Mouse (Mus musculus) neural tube, embryonic 14.5 days (tissue): ENCODE data around the gene Slc25a51. TPM values are rescaled to one million over a fixed set of nuclear protein-coding genes. Genes with fewer than 3 reads are reported as not detected.

ENCODE experiments used
- ATAC-seq: fragments of 200-750 bp; cut with Nextera tagmentation; 2 replicates; pipeline ENCODE4 v1.8.0; 2017; ENCODE audit warnings: low read depth, mild to moderate bottlenecking, moderate TSS enrichment, moderate library complexity
- H3K27ac ChIP-seq: fragments of 300-500 bp; sonication (generic); 2 replicates; pipeline ENCODE4 v1.5.1; 2014; ENCODE audit warnings: low read depth, mild to moderate bottlenecking, control low read depth, low read length, moderate library complexity, mixed read lengths
- H3K27me3 ChIP-seq: fragments of 300-500 bp; sonication (generic); 2 replicates; pipeline ENCODE4 v1.6.1; 2014; ENCODE audit warnings: low read length; ENCODE audit not compliant: control insufficient read depth, insufficient read depth
- H3K36me3 ChIP-seq: fragments of 300-500 bp; sonication (generic); 2 replicates; pipeline ENCODE4 v1.6.1; 2014; ENCODE audit warnings: low read length, mixed read lengths; ENCODE audit not compliant: control insufficient read depth, insufficient read depth
- H3K4me1 ChIP-seq: fragments of 300-500 bp; sonication (generic); 2 replicates; pipeline ENCODE4 v1.6.1; 2014; ENCODE audit warnings: low read length; ENCODE audit not compliant: control insufficient read depth, insufficient read depth
- H3K4me2 ChIP-seq: fragments of 300-500 bp; sonication (generic); 2 replicates; pipeline ENCODE4 v1.6.1; 2014; ENCODE audit warnings: mild to moderate bottlenecking, low read depth, low read length, control low read depth
- H3K4me3 ChIP-seq: fragments of 300-500 bp; sonication (generic); 2 replicates; pipeline ENCODE4 v1.5.1; 2014; ENCODE audit warnings: low read depth, low read length, control low read depth, mixed read lengths
- H3K9ac ChIP-seq: fragments of 300-500 bp; sonication (generic); replicated peaks from 2 replicates; pipeline ENCODE4 v1.6.1; 2014; ENCODE audit warnings: low read depth, mild to moderate bottlenecking, control low read depth, low read length, mixed read lengths
- H3K9me3 ChIP-seq: fragments of 300-500 bp; sonication (generic); 2 replicates; pipeline ENCODE4 v1.6.1; 2016; ENCODE audit warnings: low read length; ENCODE audit not compliant: control insufficient read depth
- WGBS: fragments of 180-500 bp; shearing (Covaris S2); extraction: QIAGEN DNeasy Blood & Tissue Kit; methylation state at CpG from one replicate; pipeline ENCODE4 v1.1.7; 2014; 5-methylcytosine and 5-hydroxymethylcytosine counted together
- polyA plus RNA-seq: library from polyadenylated mRNA; unstranded; fragments of >200 nt; fragmentation: Nextera tagmentation; extraction: Ambion mirVana; gene quantifications from 2 replicates; pipeline ENCODE4 v1.2.1, GENCODE M21; 2014

The Slc25a51 gene
- polyA plus RNA-seq, 1 experiment from 2014 or later: 72.3 TPM

DNA sequence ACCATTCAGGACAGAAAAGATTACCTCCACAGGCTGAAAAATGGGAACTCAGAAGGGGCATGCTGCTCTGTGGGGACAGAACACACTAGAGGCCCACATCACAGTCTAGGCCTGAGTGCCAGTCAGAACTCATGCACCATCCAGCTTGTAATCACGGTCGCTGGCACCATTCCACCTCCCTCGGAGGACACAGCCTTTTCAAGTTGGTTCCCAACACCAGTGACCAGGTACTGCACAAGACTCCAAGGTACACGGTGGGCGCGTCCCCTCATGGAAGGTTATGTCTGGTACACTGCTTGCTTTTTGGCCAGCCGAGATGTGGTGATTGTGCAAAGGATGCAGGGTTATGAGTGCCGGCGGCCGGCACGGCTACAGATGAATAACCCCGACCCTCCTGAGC lies 25.5 kb upstream of the Slc25a51 start:
- Histone ChIP-seq H3K4me2 (no peak overlapping the region), H3K4me3 (no peak overlapping the region), H3K27me3 (no peaks in the 10 kb centered on the region), H3K36me3 (no peaks in the 10 kb centered on the region), H3K27ac (no peak overlapping the region), H3K9ac (no peak overlapping the region), H3K4me1 (peaks cover 31% of the 10 kb centered on the region), H3K9me3 (no peaks in the 10 kb centered on the region)
- WGBS: 84% methylated on average over 12 of the region's 12 CpGs
- no peak for ATAC-seq

DNA sequence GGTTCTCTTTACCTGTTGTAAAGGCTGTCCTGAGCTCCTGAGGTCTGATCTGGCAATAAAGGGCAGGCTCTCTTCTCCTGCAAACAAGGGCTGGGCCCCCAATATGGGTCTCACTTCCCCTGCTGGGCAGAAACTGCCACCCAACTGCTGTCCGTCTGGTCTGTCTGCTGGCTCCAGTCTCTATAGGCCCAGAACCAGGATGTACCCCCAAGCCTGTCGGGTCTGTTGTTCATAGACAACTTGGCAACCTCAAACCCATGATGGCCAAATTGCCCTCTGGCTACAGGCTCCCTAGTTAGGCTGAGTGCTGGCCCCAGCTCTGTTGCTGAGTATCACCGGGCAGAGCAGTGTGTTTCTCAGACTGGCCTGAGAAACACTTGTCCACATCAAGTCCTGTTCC lies 23.2 kb upstream of the Slc25a51 start:
- no peaks in the 10 kb centered on the region for H3K9me3 ChIP-seq
- no peak overlapping the region for H3K4me3 ChIP-seq
- no peak overlapping the region for H3K27ac ChIP-seq
- no peak overlapping the region for H3K4me2 ChIP-seq
- H3K36me3 ChIP-seq: no peaks in the 10 kb centered on the region
- WGBS: 80% methylated on average over 3 of the region's 3 CpGs
- H3K4me1 ChIP-seq: peaks cover 20% of the 10 kb centered on the region
- H3K27me3 ChIP-seq: no peaks in the 10 kb centered on the region
- ATAC-seq: no peak
- no peak overlapping the region for H3K9ac ChIP-seq

DNA sequence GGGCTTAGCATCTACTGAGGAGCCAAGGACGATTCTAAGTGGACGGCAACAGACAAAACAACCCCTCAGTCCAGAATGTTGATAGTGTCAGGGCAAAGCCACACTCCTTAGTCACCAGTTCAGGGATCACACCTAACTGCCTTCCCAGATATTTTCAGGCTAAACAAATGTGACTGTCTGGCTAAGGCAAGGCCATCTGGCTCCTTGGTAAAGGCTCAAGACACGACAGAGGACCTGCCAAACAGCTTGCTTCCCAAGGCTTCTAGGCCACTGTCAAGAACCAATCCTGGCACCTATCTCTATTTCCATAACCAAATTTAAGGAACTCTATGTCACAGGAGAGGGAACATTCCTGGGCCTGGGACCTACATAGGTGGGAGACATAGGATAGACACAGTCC lies 22.8 kb upstream of the Slc25a51 start:
- Histone ChIP-seq H3K36me3 (no peaks in the 10 kb centered on the region), H3K4me1 (peaks cover 15% of the 10 kb centered on the region), H3K4me3 (no peak overlapping the region), H3K27me3 (no peaks in the 10 kb centered on the region), H3K9ac (no peak overlapping the region), H3K27ac (no peak overlapping the region), H3K9me3 (no peaks in the 10 kb centered on the region), H3K4me2 (no peak overlapping the region)
- ATAC-seq: no peak
- 91% methylated on average over 3 of the region's 3 CpGs for WGBS

DNA sequence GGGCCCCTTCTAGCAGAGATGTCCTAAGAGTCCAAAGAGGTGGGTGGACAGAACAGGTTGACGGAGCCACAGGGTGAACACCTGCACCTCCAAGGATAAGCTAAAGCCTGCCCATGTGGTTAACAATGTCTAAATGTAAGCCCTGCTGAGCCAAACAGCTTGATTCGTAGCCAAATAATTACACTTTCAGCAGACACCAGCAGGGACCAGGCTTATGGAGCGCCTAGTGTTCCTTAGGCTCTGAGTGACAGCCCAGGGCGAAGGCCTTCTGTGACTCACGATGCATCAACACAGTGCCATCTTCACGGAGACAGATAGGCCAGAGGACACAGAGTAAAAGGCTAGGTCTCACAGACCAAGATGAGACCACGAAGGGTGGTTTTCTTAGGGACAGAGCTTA lies 20.9 kb upstream of the Slc25a51 start:
- H3K4me1 ChIP-seq: 0 out of 2 replicates have a peak, but pooled peaks cover 3% of the 10 kb centered on the region
- H3K4me2 ChIP-seq: no peak overlapping the region
- no peak overlapping the region for H3K9ac ChIP-seq
- no peaks in the 10 kb centered on the region for H3K9me3 ChIP-seq
- no peaks in the 10 kb centered on the region for H3K27me3 ChIP-seq
- no peak overlapping the region for H3K4me3 ChIP-seq
- no peak for ATAC-seq
- 67% methylated on average over 7 of the region's 7 CpGs for WGBS
- no peak overlapping the region for H3K27ac ChIP-seq
- H3K36me3 ChIP-seq: no peaks in the 10 kb centered on the region

DNA sequence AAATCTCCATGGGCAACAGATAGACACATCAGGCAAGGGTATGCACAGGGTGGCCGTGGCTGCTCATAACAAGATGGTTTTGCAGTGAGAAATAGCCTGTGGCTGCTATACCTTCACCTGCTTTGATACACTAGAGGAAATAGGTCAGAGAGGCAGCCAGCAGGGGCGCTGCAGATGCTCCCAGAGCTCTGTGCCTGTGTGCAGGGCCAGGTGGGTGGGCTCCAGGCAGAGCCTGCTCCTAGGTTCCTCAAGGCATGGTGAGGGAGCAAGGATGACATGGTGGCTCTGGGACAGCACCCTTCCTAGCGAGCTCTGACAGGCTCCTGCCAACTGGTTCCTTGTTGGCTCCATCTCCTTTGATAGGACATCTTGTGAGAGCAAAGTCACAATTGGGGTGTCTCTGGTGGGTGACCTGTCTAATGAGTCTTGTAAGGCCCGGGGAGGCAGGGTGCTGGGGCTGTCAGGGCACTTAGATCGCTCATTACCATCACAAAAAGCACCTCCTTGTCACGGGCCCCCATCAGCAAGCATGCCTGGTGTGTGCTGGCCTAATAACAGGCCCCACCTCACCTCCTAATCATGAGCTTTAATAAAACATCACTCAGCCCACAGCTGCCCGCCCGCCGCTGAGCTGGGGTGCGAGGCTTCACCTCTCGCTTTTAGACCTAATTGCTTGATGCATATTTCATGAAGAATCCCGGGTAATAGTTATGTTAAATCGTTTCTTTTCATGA lies 18.3 kb upstream of the Slc25a51 start:
- Histone ChIP-seq H3K27me3 (no peaks in the 10 kb centered on the region), H3K9ac (no peak overlapping the region), H3K4me3 (no peak overlapping the region), H3K9me3 (no peaks in the 10 kb centered on the region), H3K27ac (no peak overlapping the region), H3K4me1 (0 out of 2 replicates have a peak, but pooled peaks cover 3% of the 10 kb centered on the region), H3K4me2 (no peak overlapping the region), H3K36me3 (no peaks in the 10 kb centered on the region)
- no peak for ATAC-seq
- 38% methylated on average over 13 of the region's 13 CpGs for WGBS

DNA sequence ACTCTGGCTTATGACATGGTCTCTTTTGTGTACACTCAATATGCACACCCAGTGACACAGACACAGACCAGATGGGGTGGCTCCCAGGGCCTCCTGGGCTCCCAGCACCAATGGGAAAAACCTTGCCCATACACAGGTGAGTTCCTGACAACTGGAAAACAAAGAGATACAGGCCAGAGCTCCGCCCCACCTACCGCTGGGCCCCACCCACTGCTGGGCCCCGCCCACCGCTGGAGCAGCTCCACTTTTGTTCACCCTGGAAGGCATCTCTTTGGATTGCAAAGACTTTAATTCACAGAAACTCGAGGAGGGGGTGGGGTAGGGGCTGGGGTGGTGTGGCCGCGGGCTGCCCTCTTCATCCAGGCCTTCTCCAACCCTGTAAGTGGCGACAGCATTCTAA lies 14.8 kb upstream of the Slc25a51 start:
- no peaks in the 10 kb centered on the region for H3K9me3 ChIP-seq
- WGBS: 24% methylated on average over 8 of the region's 8 CpGs
- H3K4me3 ChIP-seq: no peak overlapping the region
- H3K27me3 ChIP-seq: no peaks in the 10 kb centered on the region
- H3K4me2 ChIP-seq: no peak overlapping the region
- H3K27ac ChIP-seq: no peak overlapping the region
- no peaks in the 10 kb centered on the region for H3K36me3 ChIP-seq
- no peak overlapping the region for H3K9ac ChIP-seq
- ATAC-seq: no peak
- H3K4me1 ChIP-seq: 0 out of 2 replicates have a peak, but pooled peaks cover 3% of the 10 kb centered on the region

DNA sequence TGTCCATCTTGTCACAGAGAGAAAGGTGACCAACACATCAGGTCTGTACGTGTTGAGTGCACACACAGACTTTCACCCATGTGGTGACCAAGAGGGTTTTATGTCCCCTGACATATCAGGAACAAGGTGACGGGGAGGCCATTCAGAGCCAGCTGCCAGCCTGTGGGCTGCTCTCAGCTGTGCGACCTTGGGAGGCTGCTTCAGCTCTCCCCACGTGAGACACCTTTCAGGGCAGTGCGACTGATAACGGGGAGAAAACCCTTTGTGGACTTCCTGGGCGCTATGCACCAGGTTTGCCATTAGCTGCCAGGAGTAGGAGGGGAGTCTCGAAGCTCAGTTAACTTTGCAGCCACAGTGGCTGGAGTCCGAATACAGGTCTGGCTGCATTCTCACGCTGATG lies 14.1 kb upstream of the Slc25a51 start:
- Histone ChIP-seq H3K27ac (no peak overlapping the region), H3K4me1 (0 out of 2 replicates have a peak, but pooled peaks cover 3% of the 10 kb centered on the region), H3K9ac (no peak overlapping the region), H3K9me3 (no peaks in the 10 kb centered on the region), H3K36me3 (no peaks in the 10 kb centered on the region), H3K4me3 (no peak overlapping the region), H3K27me3 (no peaks in the 10 kb centered on the region), H3K4me2 (no peak overlapping the region)
- no peak for ATAC-seq
- WGBS: 90% methylated on average over 10 of the region's 10 CpGs

DNA sequence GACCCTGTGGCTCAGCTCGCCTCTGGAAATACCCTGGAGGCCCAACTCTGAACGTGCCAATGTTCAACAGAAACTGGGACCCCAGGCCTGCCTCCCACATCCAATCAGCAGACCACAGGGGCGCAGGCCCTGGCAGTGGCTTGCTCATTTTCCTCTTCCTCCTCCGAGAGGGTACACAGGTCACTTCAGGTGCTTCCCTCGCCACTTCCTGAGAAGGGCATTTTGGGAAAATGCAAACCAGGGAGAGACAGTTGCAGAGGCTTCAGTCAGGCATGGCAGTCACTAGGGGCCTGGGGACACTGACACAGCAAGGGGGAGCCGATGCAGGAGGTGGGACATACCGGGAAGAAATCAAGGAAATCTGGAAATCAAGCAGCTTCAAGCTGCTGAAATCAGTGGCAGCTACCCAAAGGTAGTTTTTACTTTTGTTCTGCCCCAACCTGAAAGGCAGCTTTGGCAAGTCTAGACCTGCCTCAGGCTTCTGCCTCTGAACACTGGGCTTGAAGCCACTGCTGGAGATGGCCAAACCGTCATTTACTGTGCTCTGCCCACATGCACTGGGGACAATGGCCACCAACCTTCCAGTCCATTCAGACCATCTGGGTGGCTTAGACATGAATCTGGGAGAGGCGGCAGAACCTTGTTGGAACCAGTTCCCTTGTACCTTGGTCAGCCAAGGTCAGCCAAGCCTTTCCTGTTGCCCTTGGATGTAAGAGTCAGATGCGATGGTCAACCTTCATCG lies 13.1 kb upstream of the Slc25a51 start:
- no peaks in the 10 kb centered on the region for H3K36me3 ChIP-seq
- ATAC-seq: no peak
- H3K9ac ChIP-seq: no peak overlapping the region
- H3K4me3 ChIP-seq: no peak overlapping the region
- H3K4me2 ChIP-seq: no peak overlapping the region
- WGBS: 77% methylated on average over 11 of the region's 11 CpGs
- no peaks in the 10 kb centered on the region for H3K9me3 ChIP-seq
- H3K4me1 ChIP-seq: 0 out of 2 replicates have a peak, but pooled peaks cover 3% of the 10 kb centered on the region
- H3K27ac ChIP-seq: no peak overlapping the region
- no peaks in the 10 kb centered on the region for H3K27me3 ChIP-seq

DNA sequence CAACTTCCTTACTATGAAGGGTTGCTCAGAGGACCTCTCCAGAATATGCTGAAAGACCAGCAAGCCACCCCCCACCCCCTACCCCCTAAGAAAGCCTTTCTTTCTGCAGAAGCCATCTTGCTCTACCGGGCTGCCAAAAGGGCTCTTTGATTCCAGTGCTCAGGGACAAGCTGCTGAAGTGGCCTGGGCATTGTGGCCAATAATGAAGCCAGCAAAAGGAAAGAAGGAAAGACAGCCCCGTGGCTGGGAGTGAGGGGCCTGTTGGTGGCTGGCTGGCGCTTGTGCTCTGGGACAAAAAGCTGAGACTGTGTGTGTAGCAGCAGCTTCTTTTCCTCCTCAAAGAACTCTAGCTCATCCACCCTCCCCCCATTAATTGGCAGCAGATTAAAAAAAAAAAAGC lies 12.2 kb upstream of the Slc25a51 start:
- H3K4me3 ChIP-seq: no peak overlapping the region
- H3K4me2 ChIP-seq: no peak overlapping the region
- no peak for ATAC-seq
- no peaks in the 10 kb centered on the region for H3K9me3 ChIP-seq
- no peaks in the 10 kb centered on the region for H3K27me3 ChIP-seq
- WGBS: 57% methylated on average over 3 of the region's 3 CpGs
- no peak overlapping the region for H3K27ac ChIP-seq
- no peak overlapping the region for H3K9ac ChIP-seq
- H3K36me3 ChIP-seq: no peaks in the 10 kb centered on the region
- 0 out of 2 replicates have a peak, but pooled peaks cover 3% of the 10 kb centered on the region for H3K4me1 ChIP-seq
